Mouse (Mus musculus) testis, adult 2 months (tissue): ENCODE measurements around the gene Cnot3. TPM values are rescaled to one million over a fixed set of nuclear protein-coding genes. Genes with fewer than 3 reads are reported as not detected.
A peak's percentile ranks its signal among the peaks of the same experiment; 100 is the strongest.
"Not testable (repeated sequence)": the region's sequence is repeated elsewhere in the genome, so short reads cannot be mapped to it uniquely, and the experiment has no call there.

Experiments
- H3K27ac ChIP-seq: fragments of 200-500 bp; 2 replicates; pipeline ENCODE4 v1.5.1; 2012; ENCODE audit warnings: low read depth, low read length; ENCODE audit not compliant: control insufficient read depth, insufficient read depth
- H3K27me3 ChIP-seq: fragments of 200-500 bp; 2 replicates; pipeline ENCODE4 v1.6.1; 2012; ENCODE audit warnings: mild to moderate bottlenecking, low read length, moderate library complexity; ENCODE audit not compliant: control insufficient read depth, insufficient read depth
- H3K36me3 ChIP-seq: fragments of 200-500 bp; 2 replicates; pipeline ENCODE4 v1.6.1; 2012; ENCODE audit warnings: mild to moderate bottlenecking, low read length; ENCODE audit not compliant: control insufficient read depth, insufficient read depth
- H3K4me1 ChIP-seq: fragments of 200-500 bp; 2 replicates; pipeline ENCODE4 v1.6.1; 2012; ENCODE audit warnings: low read length; ENCODE audit not compliant: control insufficient read depth, insufficient read depth
- H3K4me3 ChIP-seq: fragments of 200-500 bp; 2 replicates; pipeline ENCODE4 v1.5.1; 2012; ENCODE audit warnings: low read depth, mild to moderate bottlenecking, low read length, moderate library complexity, mixed read lengths; ENCODE audit not compliant: control insufficient read depth
- CTCF ChIP-seq: fragments of 200-500 bp; IDR thresholded peaks from 2 replicates; pipeline ENCODE4 v1.5.1; 2012; ENCODE audit warnings: low read depth, mild to moderate bottlenecking, inconsistent platforms, low read length, moderate library complexity; ENCODE audit not compliant: control insufficient read depth, insufficient read depth, insufficient replicate concordance
- POLR2A ChIP-seq: fragments of 200-500 bp; IDR thresholded peaks from 2 replicates; pipeline ENCODE4 v1.6.1; 2012; ENCODE audit warnings: low read depth, mild to moderate bottlenecking, inconsistent platforms, low read length, moderate library complexity; ENCODE audit not compliant: control insufficient read depth
- polyA plus RNA-seq: library from polyadenylated mRNA; depleted of rRNA; stranded (reverse); fragments of >200 nt; gene quantifications from 2 replicates; pipeline ENCODE4 v1.2.3, GENCODE M21; 2012; rRNA removed

Gene Cnot3
- 26.3 and 27.1 TPM in 2 replicates for polyA plus RNA-seq

DNA sequence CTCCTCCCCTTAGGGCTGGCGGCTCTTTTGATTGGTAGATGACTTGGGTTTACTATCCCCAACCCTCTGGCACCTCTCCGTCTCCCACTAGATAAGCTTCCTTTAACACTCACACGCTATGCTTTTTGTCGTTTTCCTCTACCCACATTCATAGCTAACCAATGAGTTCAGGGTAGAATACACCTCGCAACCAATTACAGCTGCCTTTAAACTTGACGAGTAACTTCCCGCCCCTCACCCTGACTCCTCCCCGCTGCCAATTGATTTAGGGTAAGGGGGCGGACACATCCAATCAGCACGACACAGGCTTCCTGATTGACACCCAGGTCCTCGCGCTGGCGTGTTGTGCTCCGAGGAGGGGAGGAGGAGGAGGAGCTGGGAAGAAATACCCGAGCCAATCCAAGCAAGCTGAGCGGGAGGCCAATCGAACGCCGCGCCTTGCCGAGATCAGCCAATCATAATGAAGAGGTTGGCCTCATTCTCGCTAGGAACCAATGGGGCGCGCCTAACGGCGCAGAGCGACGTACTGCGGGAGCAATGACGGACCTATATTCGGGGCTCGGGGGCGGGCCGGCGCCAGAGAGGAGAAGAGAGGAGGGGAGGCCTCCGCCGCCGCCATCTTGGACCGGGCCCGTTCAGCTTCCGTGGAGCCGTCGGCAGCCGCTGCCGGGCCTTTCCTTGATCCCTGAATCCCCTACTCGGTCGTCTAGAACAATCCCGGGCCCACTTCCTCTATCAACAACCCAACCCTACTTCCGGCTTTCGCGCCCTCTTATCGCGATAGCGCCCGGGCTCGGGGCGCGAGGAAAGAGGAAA is at the start of gene Cnot3:
Gene Cnot3 (plus strand): TSS at position 597 of the 816 bp plus-strand sequence.
- H3K4me1 ChIP-seq = peaks cover 10% of the 10 kb centered on the region
- H3K36me3 ChIP-seq = no peaks in the 10 kb centered on the region; the same call in 1 of the 2 replicates
- H3K4me3 ChIP-seq = peak within 1 kb of the TSS; percentile 99
- no peak for TF ChIP-seq CTCF
- TF ChIP-seq POLR2A = peak; percentile 82
- H3K27me3 ChIP-seq = no peaks in the 10 kb centered on the region
- H3K27ac ChIP-seq = peak within 1 kb of the TSS; percentile 98

DNA sequence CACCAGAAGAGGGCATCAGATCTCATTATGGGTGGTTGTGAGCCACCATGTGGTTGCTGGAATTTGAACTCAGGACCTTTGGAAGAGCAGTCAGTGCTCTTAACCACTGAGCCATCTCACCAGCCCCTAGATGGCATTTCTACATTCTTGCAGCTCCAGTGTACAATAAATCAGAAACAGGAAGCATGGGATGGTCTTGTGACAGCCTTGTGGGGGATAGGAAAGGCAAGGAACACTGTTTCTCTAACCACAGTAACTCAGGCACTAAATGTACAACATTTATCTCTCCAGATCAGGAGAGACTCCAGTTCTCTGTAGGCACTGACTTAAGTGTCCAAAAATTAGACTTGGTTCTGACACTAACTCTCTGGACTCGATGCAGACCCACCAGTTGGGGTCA is 47.3 kb upstream of the Cnot3 start:
- H3K27ac ChIP-seq, H3K4me1 ChIP-seq, H3K27me3 ChIP-seq, H3K36me3 ChIP-seq, H3K4me3 ChIP-seq: not testable (repeated sequence)

DNA sequence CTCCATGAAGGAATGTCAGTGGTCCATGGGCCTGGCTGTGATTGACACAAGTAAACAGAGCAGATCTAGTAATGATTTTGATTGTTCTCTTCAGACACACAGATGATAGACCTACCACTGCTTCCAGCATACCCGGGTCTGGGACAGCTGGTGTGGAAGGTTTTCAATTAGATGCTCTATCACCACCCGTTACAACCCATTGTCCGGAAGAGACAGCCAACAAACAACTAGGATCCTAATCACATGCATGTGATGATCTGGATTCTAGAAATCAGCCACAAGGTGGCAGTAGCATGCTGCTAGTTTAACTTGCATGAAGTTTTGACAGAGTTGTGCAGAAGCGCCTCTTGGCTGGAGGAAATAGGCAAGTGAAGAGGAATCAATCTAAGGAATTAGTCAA is 43.9 kb upstream of the Cnot3 start:
- Histone ChIP-seq H3K27ac (no peak overlapping the region), H3K4me1 (no peaks in the 10 kb centered on the region)
- TF ChIP-seq CTCF (no peak), POLR2A (no peak)

DNA sequence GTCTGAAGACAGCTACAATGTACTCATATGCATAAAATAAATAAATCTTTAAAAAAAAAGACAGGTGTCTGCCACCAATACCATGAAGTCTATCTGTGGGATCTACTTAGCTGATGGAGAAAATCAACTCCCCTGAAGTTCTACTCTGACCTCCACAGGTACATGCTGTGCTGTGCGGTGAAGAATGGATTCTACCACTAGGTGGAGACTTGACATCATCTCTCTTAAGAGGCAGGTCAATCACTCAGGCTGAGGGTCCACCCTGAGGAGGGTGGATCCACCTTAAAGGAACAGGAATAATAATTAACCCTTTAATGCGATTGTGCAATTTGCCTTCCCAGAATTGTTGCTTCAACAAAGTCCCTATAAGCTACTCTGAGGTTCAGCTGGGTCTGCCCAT is 38.3 kb upstream of the Cnot3 start:
- Histone ChIP-seq H3K36me3 (no peaks in the 10 kb centered on the region), H3K4me3 (no peak overlapping the region), H3K27me3 (no peaks in the 10 kb centered on the region), H3K4me1 (peaks cover 6% of the 10 kb centered on the region), H3K27ac (no peak overlapping the region)
- TF ChIP-seq POLR2A = no peak
- no peak for TF ChIP-seq CTCF

More for the DNA sequence above, 43.9 kb upstream of the Cnot3 start:
- Histone ChIP-seq H3K36me3 (no peaks in the 10 kb centered on the region), H3K4me3 (no peak overlapping the region), H3K27me3 (no peaks in the 10 kb centered on the region)

DNA sequence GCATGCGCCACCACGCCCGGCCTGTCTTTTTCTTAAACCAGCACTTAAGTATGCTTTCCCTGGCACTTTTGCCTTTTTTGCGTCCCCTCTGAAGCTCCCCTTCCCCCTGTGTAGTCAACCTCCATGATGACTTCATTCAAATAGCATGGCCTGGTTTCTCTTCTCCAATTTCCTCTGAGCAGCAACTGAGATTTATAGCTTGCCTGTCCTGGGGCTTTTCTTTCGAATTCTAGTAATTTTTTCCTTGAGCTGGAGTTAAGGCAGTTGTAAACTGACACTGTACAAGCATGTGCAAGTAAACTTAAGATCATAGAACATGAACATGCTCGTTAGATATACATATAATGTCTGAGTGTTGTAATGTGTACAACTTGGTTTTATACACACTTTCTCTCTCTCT is 37.7 kb upstream of the Cnot3 start:
- no peak for TF ChIP-seq POLR2A
- no peak for TF ChIP-seq CTCF
- no peaks in the 10 kb centered on the region for H3K36me3 ChIP-seq
- H3K4me1 ChIP-seq = peaks cover 6% of the 10 kb centered on the region
- no peak overlapping the region for H3K4me3 ChIP-seq
- no peaks in the 10 kb centered on the region for H3K27me3 ChIP-seq
- no peak overlapping the region for H3K27ac ChIP-seq

DNA sequence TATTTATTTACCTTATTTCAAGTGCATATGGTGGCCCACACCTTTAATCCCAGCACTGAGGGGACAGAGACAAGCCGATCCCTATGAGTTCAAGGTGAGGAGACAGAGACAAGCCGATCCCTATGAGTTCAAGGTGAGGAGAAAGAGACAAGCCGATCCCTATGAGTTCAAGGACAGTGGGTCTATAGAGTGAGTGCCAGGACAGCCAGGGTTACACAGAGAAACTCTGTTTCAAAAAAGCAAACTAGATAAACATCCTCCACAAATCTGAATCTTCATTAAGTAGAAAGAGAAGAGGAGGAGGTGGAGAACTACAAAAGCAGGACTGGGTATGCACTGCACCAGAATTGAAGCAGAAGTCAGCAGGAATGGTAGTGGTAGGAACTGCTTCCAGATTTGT is 36.4 kb upstream of the Cnot3 start:
- TF ChIP-seq POLR2A (no peak), CTCF (no peak)
- peaks cover 6% of the 10 kb centered on the region for H3K4me1 ChIP-seq
- no peak overlapping the region for H3K27ac ChIP-seq
- no peak overlapping the region for H3K4me3 ChIP-seq
- H3K27me3 ChIP-seq = no peaks in the 10 kb centered on the region
- no peaks in the 10 kb centered on the region for H3K36me3 ChIP-seq

DNA sequence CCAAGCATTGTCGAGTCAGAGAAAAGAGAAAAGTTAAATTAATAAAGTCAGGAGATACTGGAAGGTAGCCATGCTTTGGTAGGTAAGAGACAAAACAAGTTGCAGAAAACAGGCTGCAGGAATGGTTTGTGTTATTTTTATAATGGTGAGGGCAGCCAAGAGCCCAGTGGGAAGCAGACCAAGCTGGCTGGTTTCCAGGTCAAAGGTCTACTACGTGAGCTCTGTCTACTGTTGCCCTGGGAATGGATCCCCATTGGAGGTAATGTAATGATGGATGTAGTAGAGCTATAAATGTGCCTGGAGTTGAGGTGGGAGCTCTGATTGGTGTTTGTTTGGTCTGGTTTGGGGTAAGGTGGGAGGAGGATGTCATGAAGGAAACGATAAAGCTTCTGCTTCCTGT is 36.0 kb upstream of the Cnot3 start:
- no peaks in the 10 kb centered on the region for H3K36me3 ChIP-seq
- no peak overlapping the region for H3K4me3 ChIP-seq
- TF ChIP-seq CTCF = no peak
- TF ChIP-seq POLR2A = no peak
- peaks cover 6% of the 10 kb centered on the region for H3K4me1 ChIP-seq
- H3K27ac ChIP-seq = no peak overlapping the region; the same call in 1 of the 2 replicates
- no peaks in the 10 kb centered on the region for H3K27me3 ChIP-seq

DNA sequence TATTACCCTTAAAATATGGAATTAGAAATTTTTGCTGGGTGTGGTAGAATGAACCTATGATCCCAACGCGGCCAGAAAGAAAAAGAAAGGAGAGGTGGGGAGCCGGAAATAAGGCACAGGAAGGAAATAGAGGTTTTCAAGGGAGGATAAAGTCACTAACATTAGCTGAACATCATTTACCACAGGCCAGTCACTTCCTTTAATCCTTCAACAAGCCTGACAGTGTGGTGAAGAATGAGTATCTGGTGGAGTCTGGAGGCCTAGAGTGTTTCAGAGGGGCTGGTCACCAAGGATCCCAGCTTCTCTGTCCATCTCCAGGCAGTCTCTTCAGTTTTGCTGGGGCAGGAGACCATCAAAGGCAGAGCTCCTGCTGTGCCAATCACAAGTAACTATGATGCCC is 34.6 kb upstream of the Cnot3 start:
- H3K27ac ChIP-seq = no peak overlapping the region
- H3K27me3 ChIP-seq = no peaks in the 10 kb centered on the region
- H3K36me3 ChIP-seq = no peaks in the 10 kb centered on the region
- no peak for TF ChIP-seq CTCF
- no peak for TF ChIP-seq POLR2A
- peaks cover 6% of the 10 kb centered on the region for H3K4me1 ChIP-seq
- no peak overlapping the region for H3K4me3 ChIP-seq
